Mouse (Mus musculus) thymus, postnatal 0 days (tissue): ENCODE measurements around the gene Runx2. TPM values are rescaled to one million over a fixed set of nuclear protein-coding genes. Genes with fewer than 3 reads are reported as not detected.
A peak's percentile ranks its signal among the peaks of the same experiment; 100 is the strongest.

Experiments used
- DNase-seq: peaks from one replicate; pipeline ENCODE4 v3.0.0-alpha.2; 2015; ENCODE audit warnings: low spot score
- polyA plus RNA-seq: library from polyadenylated mRNA; unstranded; fragments of >200 nt; fragmentation: Nextera tagmentation; extraction: Ambion mirVana; gene quantifications from 2 replicates; pipeline ENCODE4 v1.2.1, GENCODE M21; 2015

Runx2 gene
- polyA plus RNA-seq, 1 experiment from 2014 or later: 1.1 TPM

- no peak for DNase-seq
Measured at GRCm38 (mm10) chr17:44597918-44598504, 216.6 kb downstream of the Runx2 start.

GRCm38 (mm10) chr17:44592737-44593090 is 221.9 kb downstream of the Runx2 start:
- DNase-seq: no peak

- no peak for DNase-seq
Measured at GRCm38 (mm10) chr17:44592067-44592736, 222.4 kb downstream of the Runx2 start.

- no peak for DNase-seq
Measured at GRCm38 (mm10) chr17:44588470-44588869, 226.1 kb downstream of the Runx2 start.

- no peak for DNase-seq
Measured at GRCm38 (mm10) chr17:44588020-44588419, 226.6 kb downstream of the Runx2 start.

GRCm38 (mm10) chr17:44586196-44586595 is 228.4 kb downstream of the Runx2 start:
- no peak for DNase-seq

- DNase-seq: no peak
Measured at GRCm38 (mm10) chr17:44584781-44585180, 229.8 kb downstream of the Runx2 start.

GRCm38 (mm10) chr17:44577791-44578190 is 236.8 kb downstream of the Runx2 start:
- DNase-seq: no peak

- DNase-seq: no peak
Measured at GRCm38 (mm10) chr17:44570899-44571298, 243.7 kb downstream of the Runx2 start.

GRCm38 (mm10) chr17:44569020-44569621 is 245.5 kb downstream of the Runx2 start:
- no peak for DNase-seq

- peak; percentile 11 for DNase-seq
Measured at GRCm38 (mm10) chr17:44566992-44567391, 247.6 kb downstream of the Runx2 start.

GRCm38 (mm10) chr17:44565884-44566515 is 248.6 kb downstream of the Runx2 start:
- DNase-seq: no peak

GRCm38 (mm10) chr17:44565311-44565831 is 249.2 kb downstream of the Runx2 start:
- no peak for DNase-seq

- DNase-seq: no peak
Measured at GRCm38 (mm10) chr17:44564611-44565198, 249.9 kb downstream of the Runx2 start.

- no peak for DNase-seq
Measured at GRCm38 (mm10) chr17:44560016-44560415, 254.6 kb downstream of the Runx2 start.

GRCm38 (mm10) chr17:44557199-44558111 is 257.1 kb downstream of the Runx2 start:
- DNase-seq: no peak

- DNase-seq: no peak
Measured at GRCm38 (mm10) chr17:44554941-44555340, 259.7 kb downstream of the Runx2 start.

GRCm38 (mm10) chr17:44549551-44549950 is 265.0 kb downstream of the Runx2 start:
- DNase-seq: no peak

- DNase-seq: no peak
Measured at GRCm38 (mm10) chr17:44547922-44548321, 266.7 kb downstream of the Runx2 start.

- no peak for DNase-seq
Measured at GRCm38 (mm10) chr17:44546801-44547200, 267.8 kb downstream of the Runx2 start.
